ENCODE assay signal across 10 mouse cellular contexts in the genomic region with DNA sequence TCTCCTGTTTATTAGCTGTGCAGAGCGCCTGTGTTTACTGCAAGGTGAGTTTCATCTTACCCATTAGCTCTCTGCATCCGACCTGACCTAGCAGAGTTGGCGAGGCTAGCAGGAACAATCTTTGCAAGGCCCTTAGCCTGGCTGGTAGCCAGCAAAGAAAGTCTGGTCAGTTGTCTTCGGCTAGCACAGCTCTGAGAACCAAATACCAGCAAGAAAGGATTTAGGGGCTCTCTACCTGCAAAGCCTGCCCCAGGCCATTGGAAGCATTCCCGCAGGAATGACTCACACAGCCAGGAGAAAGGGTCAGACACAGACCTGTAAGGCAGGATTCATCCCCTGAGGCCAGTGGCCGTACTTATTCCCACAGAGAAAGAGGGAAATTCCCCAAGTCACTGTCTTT. TPM values are rescaled to one million over a fixed set of nuclear protein-coding genes. Genes with fewer than 3 reads are reported as not detected.
DNase-seq lines count a peak whose midpoint lies in the region.
"Had no signal": no experiment of that assay in that cellular context is flagged by ENCODE, and none has a peak within 500 bp of the region (broad histone marks: within the 10 kb centered on the region; RNA-seq: fewer than 3 reads in every experiment).

No protein-coding gene starts in this region.

- DNase-seq in cerebellum, adult 11 months: peak; percentile 32
- DNase-seq in cerebellum, postnatal 4 days (ENCODE audit: low spot score in 2 of 2): no peak
- peak; percentile 35 for DNase-seq in left cerebral cortex, postnatal 4 days
- no peak for DNase-seq in left cerebral cortex, adult 9 months (ENCODE audit: low spot score in 2 of 2)
- DNase-seq in adrenal gland, postnatal 25 days: peak; percentile 55
- peak; percentile 44 for DNase-seq in kidney, postnatal 10 days
- DNase-seq in embryo, embryonic 10.5 days (ENCODE audit: low spot score): no peak
- DNase-seq in spleen, adult 18-20 months: no peak
- DNase-seq: liver, embryonic 13.5 days had no signal

- intact Hi-C loops in left cerebral cortex, postnatal 4 days (cut with DNase I): no loop called here

RNA-seq across cellular contexts. Expression of a gene that starts 36.4 kb away (rescaled TPM):
- 10 to 100 TPM; 66.3 to 72.2 TPM for total RNA-seq in left cerebral cortex, postnatal 4 days (2021)
- 40.4 and 50.1 TPM in 2 replicates for total RNA-seq in adrenal gland, postnatal 25 days (2021)

RNA-seq across cellular contexts. Expression of a gene that starts 42.4 kb away (rescaled TPM):
- total RNA-seq in left cerebral cortex, postnatal 4 days (2021): 1 to 10 TPM; 1.6 to 3.3 TPM
- 0.79 and 1.2 TPM in 2 replicates for total RNA-seq in adrenal gland, postnatal 25 days (2021)
- total RNA-seq: megakaryocyte, adult 5-6 weeks had no signal

RNA-seq across cellular contexts. Expression of a gene that starts 50.5 kb away (rescaled TPM):
- under 1 TPM in 1 of 2 experiments, not detected in 1; 0.48 TPM for total RNA-seq in left cerebral cortex, postnatal 4 days (2021)
- not detected in 2 replicates for total RNA-seq in adrenal gland, postnatal 25 days (2021)
- total RNA-seq: megakaryocyte, adult 5-6 weeks had no signal

Comparison
In these comparisons a context has a peak if more than half of its experiments do, and no peak if none do; other contexts are left out.
1. DNase-seq: peak in cerebellum, adult 11 months (single experiment), left cerebral cortex, postnatal 4 days (single experiment), adrenal gland, postnatal 25 days (single experiment) and kidney, postnatal 10 days (single experiment); none in cerebellum, postnatal 4 days (0 of 2), left cerebral cortex, adult 9 months (0 of 2), embryo, embryonic 10.5 days (single experiment) and spleen, adult 18-20 months (0 of 2).